8 mouse cellular contexts compared by ENCODE assay signal in genomic region chr17:35865481-35866280, GRCm38 (mm10). TPM values are rescaled to one million over a fixed set of nuclear protein-coding genes. Genes with fewer than 3 reads are reported as not detected.
DNase-seq lines count a peak whose midpoint lies in the region; ATAC-seq and TF ChIP-seq lines count a peak whose summit lies in the region.

Gene Ppp1r18, plus strand, starts transcription at chr17:35865593.

- peaks cover 14% of the 10 kb centered on the region; the same call in 1 of the 2 replicates for H3K36me3 ChIP-seq in embryonic facial prominence, embryonic 13.5 days
- no peaks in the 10 kb centered on the region; the same call in 1 of the 2 replicates for H3K36me3 ChIP-seq in heart, embryonic 12.5 days
- no peaks in the 10 kb centered on the region for H3K36me3 ChIP-seq in kidney, postnatal 0 days (ENCODE audit: insufficient read depth, low read length)
- H3K36me3 ChIP-seq in macrophage (ENCODE audit: inconsistent target), result no peaks in the 10 kb centered on the region

- peaks cover 59% of the 10 kb centered on the region for H3K79me2 ChIP-seq in macrophage (ENCODE audit: inconsistent target)

- H3K9me3 ChIP-seq in embryonic facial prominence, embryonic 13.5 days, result no peaks in the 10 kb centered on the region
- no peaks in the 10 kb centered on the region for H3K9me3 ChIP-seq in heart, embryonic 12.5 days (replicated peaks)
- H3K9me3 ChIP-seq in kidney, postnatal 0 days (replicated peaks; ENCODE audit: low read length), result no peaks in the 10 kb centered on the region

- peak within 1 kb of the TSS; percentile 99 for H3K4me2 ChIP-seq in embryonic facial prominence, embryonic 13.5 days
- H3K4me2 ChIP-seq in heart, embryonic 12.5 days, result peak within 1 kb of the TSS; percentile 94
- peak within 1 kb of the TSS; percentile 94 for H3K4me2 ChIP-seq in kidney, postnatal 0 days (ENCODE audit: low read length)

- ATAC-seq in embryonic facial prominence, embryonic 13.5 days (ENCODE audit: insufficient number of reproducible peaks, insufficient read depth, low FRiP score, low TSS enrichment, low read depth), result peak; percentile 63
- peak; percentile 75 for ATAC-seq in heart, embryonic 12.5 days (ENCODE audit: insufficient number of reproducible peaks, low FRiP score)
- ATAC-seq in kidney, postnatal 0 days (replicated peaks; ENCODE audit: low FRiP score, low read depth), result peak; percentile 39

- under 1% methylated on average over 37 of the region's 48 CpGs for WGBS in embryonic facial prominence, embryonic 13.5 days
- WGBS in heart, embryonic 12.5 days, result under 1% methylated on average over 47 of the region's 48 CpGs
- under 1% methylated on average over 42 of the region's 48 CpGs for WGBS in kidney, postnatal 0 days
- WGBS in macrophage (ENCODE audit: missing documents), result 0% methylated on average over 48 of the region's 48 CpGs

- DNase-seq in A20 (ENCODE audit: low read depth, low spot score), result peak; percentile 80
- peak; percentile 90 for DNase-seq in Muller cell, postnatal 12 days (ENCODE audit: inconsistent ontology term)
- peak; percentile 93 for DNase-seq in kidney, postnatal 0 days (ENCODE audit: low spot score)
- peak; percentile 70 for DNase-seq in skeletal muscle tissue, adult 2 months (ENCODE audit: low read depth, low spot score)
- DNase-seq in layer of hippocampus, adult 8-10 months (ENCODE audit: low spot score in 2 of 2), result no peak

- H3K27me3 ChIP-seq in embryonic facial prominence, embryonic 13.5 days, result no peaks in the 10 kb centered on the region
- no peaks in the 10 kb centered on the region for H3K27me3 ChIP-seq in heart, embryonic 12.5 days (replicated peaks)
- no peaks in the 10 kb centered on the region for H3K27me3 ChIP-seq in kidney, postnatal 0 days (ENCODE audit: insufficient read depth, low read length)

- H3K4me3 ChIP-seq in embryonic facial prominence, embryonic 13.5 days, result peak within 1 kb of the TSS; percentile 73
- H3K4me3 ChIP-seq in heart, embryonic 12.5 days, result peak within 1 kb of the TSS; percentile 78
- peak within 1 kb of the TSS; percentile 61 for H3K4me3 ChIP-seq in kidney, postnatal 0 days (replicated peaks; ENCODE audit: low read depth, low read length)
- H3K4me3 ChIP-seq in macrophage (ENCODE audit: inconsistent target), result peak within 1 kb of the TSS; percentile 97

- peak within 1 kb of the TSS; percentile 89 for H3K9ac ChIP-seq in embryonic facial prominence, embryonic 13.5 days
- H3K9ac ChIP-seq in heart, embryonic 12.5 days, result peak within 1 kb of the TSS; percentile 91
- peak within 1 kb of the TSS; percentile 78 for H3K9ac ChIP-seq in kidney, postnatal 0 days (ENCODE audit: low read depth, low read length)

- H3K4me1 ChIP-seq in embryonic facial prominence, embryonic 13.5 days, result peaks cover 54% of the 10 kb centered on the region
- peaks cover 49% of the 10 kb centered on the region for H3K4me1 ChIP-seq in heart, embryonic 12.5 days (replicated peaks)
- H3K4me1 ChIP-seq in kidney, postnatal 0 days (replicated peaks; ENCODE audit: insufficient read depth, low read length), result peaks cover 30% of the 10 kb centered on the region

- TF ChIP-seq CTCF in kidney, postnatal 0 days (IDR thresholded peaks at IDR 0.05; ENCODE audit: low read depth), result no peak

- peak within 1 kb of the TSS; percentile 98 for H3K27ac ChIP-seq in embryonic facial prominence, embryonic 13.5 days
- peak within 1 kb of the TSS; percentile 96 for H3K27ac ChIP-seq in heart, embryonic 12.5 days (ENCODE audit: poor library complexity, severe bottlenecking)
- H3K27ac ChIP-seq in kidney, postnatal 0 days, result peak within 1 kb of the TSS; percentile 96
- peak within 1 kb of the TSS; percentile 98 for H3K27ac ChIP-seq in macrophage

RNA-seq across cellular contexts. Expression of gene Ppp1r18, which starts in this region (rescaled TPM):
- 23.7 and 25.4 TPM in 2 replicates for polyA plus RNA-seq in embryonic facial prominence, embryonic 13.5 days (2015; fragmentation: Nextera tagmentation; extraction: Ambion mirVana)
- polyA plus RNA-seq in heart, embryonic 12.5 days (2016; fragmentation: Nextera tagmentation; extraction: Ambion mirVana), result 22.8 and 23.7 TPM in 2 replicates
- polyA plus RNA-seq in kidney, postnatal 0 days (2015; fragmentation: Nextera tagmentation; extraction: Ambion mirVana), result 16.2 and 17.2 TPM in 2 replicates
- total RNA-seq in macrophage (2018; cell fraction: chromatin; rRNA removed), result 100 to 1,000 TPM in 22 of 26 experiments, 10 to 100 TPM in 4; 62.2 to 295 (median 178) TPM
- 100 to 1,000 TPM; 183 to 254 (median 218) TPM for total RNA-seq in macrophage (2018; cell fraction: cytosol; rRNA removed)
- 100 to 1,000 TPM in 24 of 26 experiments, 10 to 100 TPM in 2; 99.4 to 300 (median 213) TPM for total RNA-seq in macrophage (2018; cell fraction: nucleus; rRNA removed)
- 166 to 235 TPM (median 189 TPM) in 3 replicates for polyA plus RNA-seq in macrophage (2018)
- total RNA-seq in layer of hippocampus, adult 8-10 months (2022), result 10 to 100 TPM in 2 of 4 experiments, 1 to 10 TPM in 2; 6.5 to 19.5 (median 12.8) TPM

Comparison
In these comparisons a context has a peak if more than half of its experiments do, and no peak if none do; other contexts are left out.
1. DNase-seq: peak in A20 (single experiment), Muller cell, postnatal 12 days (single experiment), kidney, postnatal 0 days (single experiment) and skeletal muscle tissue, adult 2 months (single experiment); none in layer of hippocampus, adult 8-10 months (0 of 2).
2. Peak in every context shown above with its lines, with median percentiles within 50 percentile points of each other: ATAC-seq, H3K27ac ChIP-seq, H3K4me2 ChIP-seq, H3K4me3 ChIP-seq and H3K9ac ChIP-seq.